Mouse (Mus musculus) effector memory CD4-positive, alpha-beta T cell, adult 7 months (primary cell): ENCODE measurements around the gene Zfp955a. TPM values are rescaled to one million over a fixed set of nuclear protein-coding genes. Genes with fewer than 3 reads are reported as not detected.

ENCODE experiments used
- polyA plus RNA-seq: library from polyadenylated mRNA; unstranded; fragments of 100-300 nt; shearing (Covaris generic); gene quantifications from one replicate; pipeline ENCODE4 v1.2.1, GENCODE M21; 2017

The Zfp955a gene
- polyA plus RNA-seq, result 8.4 TPM

GRCm38 (mm10) chr17:33254530-33255318 is at the start of gene Zfp955a:
Zfp955a (minus strand) TSS chr17:33255145.

GRCm38 (mm10) chr17:33289039-33289875 is 34.3 kb upstream of the Zfp955a start, which contains the start of gene Zfp955b:
Zfp955b (plus strand) TSS chr17:33289544.

GRCm38 (mm10) chr17:33264376-33264775 is 9.4 kb upstream of the Zfp955a start, which contains the start of gene Olfr63:
Olfr63 (plus strand) TSS chr17:33264676.

GRCm38 (mm10) chr17:33221590-33221989 is 33.4 kb downstream of the Zfp955a start, which contains the start of gene Olfr1564:
Olfr1564 (minus strand) TSS chr17:33221690.

GRCm38 (mm10) chr17:33191002-33191401 is 63.9 kb downstream of the Zfp955a start, which contains the start of gene Olfr239:
Olfr239 (plus strand) TSS chr17:33191302.

Other genes starting within 250 kb of the Zfp955a start
- 1.7 TPM for gene Zfp763, start 221.7 kb downstream of the Zfp955a start, polyA plus RNA-seq
- not detected for gene 4921501E09Rik, start 187.1 kb downstream of the Zfp955a start, polyA plus RNA-seq
- 0.74 TPM for gene Zfp563, start 165.8 kb downstream of the Zfp955a start, polyA plus RNA-seq
- gene Morc2b, start 115.5 kb downstream of the Zfp955a start, polyA plus RNA-seq, result 0.20 TPM
- not detected for gene Olfr55, start 86.7 kb downstream of the Zfp955a start, polyA plus RNA-seq
- gene Olfr239, start 63.8 kb downstream of the Zfp955a start, polyA plus RNA-seq, result not detected
- gene Olfr1564, start 33.5 kb downstream of the Zfp955a start, polyA plus RNA-seq, result not detected
- gene Olfr63, start 9.5 kb upstream of the Zfp955a start, polyA plus RNA-seq, result not detected
- gene Zfp955b, start 34.4 kb upstream of the Zfp955a start, polyA plus RNA-seq, result 3.2 TPM
- gene Zfp81, start 103.7 kb upstream of the Zfp955a start, polyA plus RNA-seq, result 7.6 TPM
- gene Zfp101, start 139.5 kb upstream of the Zfp955a start, polyA plus RNA-seq, result 6.4 TPM
- gene Actl9, start 177.8 kb upstream of the Zfp955a start, polyA plus RNA-seq, result not detected